ENCODE assay signal across 9 mouse cellular contexts in the genomic region with DNA sequence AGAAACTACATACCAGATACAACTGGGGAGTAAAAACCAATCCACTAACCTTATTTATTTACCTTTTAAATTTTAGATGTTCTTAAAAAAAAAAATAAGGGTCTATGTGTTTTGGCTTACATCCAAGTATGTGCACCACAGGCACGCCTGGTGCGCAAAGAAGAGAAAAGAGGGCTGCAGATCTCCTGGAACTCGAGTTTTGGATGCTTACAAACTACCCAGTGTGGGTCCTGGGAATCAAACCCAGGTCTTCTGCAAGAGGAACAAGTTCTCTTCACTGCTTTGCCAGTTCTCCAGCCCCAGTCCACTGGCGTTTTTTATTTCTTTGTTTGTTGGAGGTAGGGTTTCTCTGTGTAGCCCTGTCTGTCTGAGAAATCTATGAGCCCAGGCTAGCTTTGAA.
"Had no signal": no experiment of that assay in that cellular context is flagged by ENCODE, and none has a peak within 500 bp of the region (broad histone marks: within the 10 kb centered on the region; RNA-seq: fewer than 3 reads in every experiment).

No protein-coding gene starts in this region.

- H3K9me3 ChIP-seq: limb, embryonic 13.5 days; midbrain, embryonic 13.5 days; neural tube, embryonic 12.5 days had no signal

- H3K27me3 ChIP-seq: limb, embryonic 13.5 days; midbrain, embryonic 13.5 days; neural tube, embryonic 12.5 days had no signal

- H3K4me3 ChIP-seq: limb, embryonic 13.5 days; midbrain, embryonic 13.5 days; myocyte; neural tube, embryonic 12.5 days had no signal

- H3K4me2 ChIP-seq: limb, embryonic 13.5 days; midbrain, embryonic 13.5 days; neural tube, embryonic 12.5 days had no signal

- H3K9ac ChIP-seq: limb, embryonic 13.5 days; liver, embryonic 14.5 days; midbrain, embryonic 13.5 days; neural tube, embryonic 12.5 days had no signal

- ATAC-seq: midbrain, embryonic 13.5 days had no signal

- DNase-seq: lung, adult 18-20 months; right cerebral cortex, adult 18-20 months; thymus, postnatal 36 days had no signal

- H3K27ac ChIP-seq: kidney, postnatal 0 days; limb, embryonic 13.5 days; liver, embryonic 14.5 days; midbrain, embryonic 13.5 days; neural tube, embryonic 12.5 days had no signal

- H3K4me1 ChIP-seq: limb, embryonic 13.5 days; midbrain, embryonic 13.5 days; neural tube, embryonic 12.5 days had no signal
